Mouse (Mus musculus): ENCODE measurements at regions not wholly inside any gene's neighbourhood (a gene's known extent, or its start where the extent isn't known, plus 50 kb on each side); places are given as distances from the start of the nearest gene placed in this dataset.

DNA sequence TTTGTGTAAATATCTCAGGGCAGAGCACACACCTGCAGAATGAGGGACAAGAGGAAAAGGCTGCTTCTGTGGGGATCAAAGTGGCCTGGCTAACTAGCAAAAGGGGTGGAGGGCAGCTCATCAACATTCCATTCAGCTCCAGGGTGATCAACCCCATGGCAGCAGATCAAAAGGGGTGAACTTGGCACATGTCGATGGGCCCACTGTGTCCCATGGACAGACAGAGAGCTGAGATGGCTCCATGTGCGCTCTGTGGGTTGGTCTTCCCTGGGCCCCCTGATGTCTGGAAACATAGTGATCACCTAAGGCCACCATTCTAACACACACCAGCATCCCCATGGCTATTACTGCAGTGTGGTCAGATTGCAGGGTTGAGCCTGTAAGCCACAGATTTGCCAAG lies 253.2 kb upstream of the Sox11 start:
- no peak for TF ChIP-seq POLR2A (IDR thresholded peaks at IDR 0.05; ENCODE audit: borderline replicate concordance, extremely low read depth, insufficient read depth, insufficient read length, poor library complexity, severe bottlenecking)
- no peak for TF ChIP-seq CTCF (IDR thresholded peaks at IDR 0.05; ENCODE audit: borderline replicate concordance, extremely low read depth, insufficient read depth, insufficient read length)
